Mouse (Mus musculus) forelimb bud, embryonic 11.5 days (tissue): Measurements from ENCODE around the gene Nfe2.
"Not testable (repeated sequence)": the region's sequence is repeated elsewhere in the genome, so short reads cannot be mapped to it uniquely, and the experiment has no call there.

Source experiments
- DNase-seq: peaks from one replicate; pipeline ENCODE4 v3.0.0-alpha.2; 2012; ENCODE audit warnings: low read depth, low spot score

Nfe2 gene

DNA sequence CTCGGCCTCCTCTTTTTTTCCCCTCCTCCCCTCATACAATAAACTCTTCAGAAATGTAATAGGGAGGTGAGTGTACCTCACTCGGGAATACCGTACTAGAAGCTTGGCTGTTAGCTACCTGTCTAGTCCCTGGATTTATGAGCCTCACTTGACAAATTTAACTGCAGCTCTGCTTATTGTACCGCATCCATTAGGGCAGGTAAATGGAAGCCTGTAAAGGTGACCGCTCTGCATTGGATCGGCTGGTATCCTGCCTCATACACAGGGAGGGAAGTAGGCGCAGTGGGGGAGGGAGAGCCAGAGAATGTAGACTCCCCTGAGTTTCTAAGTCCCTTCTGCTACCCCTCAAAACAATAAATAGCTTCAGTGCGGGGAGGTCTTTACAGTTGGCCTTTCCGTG is 32.6 kb upstream of the Nfe2 start:
- DNase-seq, result no peak

- no peak for DNase-seq
Observed at GRCm38 (mm10) chr15:103290417-103290816, 32.2 kb upstream of the Nfe2 start.

DNA sequence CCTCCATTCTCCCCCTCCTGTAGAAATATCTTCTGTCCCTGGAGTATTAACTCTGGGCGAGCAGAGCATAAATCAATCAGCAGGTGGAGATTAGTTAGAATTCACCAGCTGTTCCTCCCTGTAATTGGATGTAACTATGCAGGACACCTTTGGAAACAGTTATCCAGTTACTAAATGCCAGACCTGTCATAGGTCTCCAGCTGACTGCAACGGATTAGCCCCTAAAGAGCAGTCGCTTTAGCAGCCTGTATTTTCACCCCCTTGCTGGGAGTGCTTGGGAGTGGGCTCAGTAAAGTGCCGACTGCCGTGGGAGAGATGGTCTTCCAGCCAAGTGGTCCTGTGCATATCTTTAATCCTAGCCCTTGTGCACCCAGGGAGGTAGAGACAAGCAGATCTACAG is 31.4 kb upstream of the Nfe2 start:
- no peak for DNase-seq

DNA sequence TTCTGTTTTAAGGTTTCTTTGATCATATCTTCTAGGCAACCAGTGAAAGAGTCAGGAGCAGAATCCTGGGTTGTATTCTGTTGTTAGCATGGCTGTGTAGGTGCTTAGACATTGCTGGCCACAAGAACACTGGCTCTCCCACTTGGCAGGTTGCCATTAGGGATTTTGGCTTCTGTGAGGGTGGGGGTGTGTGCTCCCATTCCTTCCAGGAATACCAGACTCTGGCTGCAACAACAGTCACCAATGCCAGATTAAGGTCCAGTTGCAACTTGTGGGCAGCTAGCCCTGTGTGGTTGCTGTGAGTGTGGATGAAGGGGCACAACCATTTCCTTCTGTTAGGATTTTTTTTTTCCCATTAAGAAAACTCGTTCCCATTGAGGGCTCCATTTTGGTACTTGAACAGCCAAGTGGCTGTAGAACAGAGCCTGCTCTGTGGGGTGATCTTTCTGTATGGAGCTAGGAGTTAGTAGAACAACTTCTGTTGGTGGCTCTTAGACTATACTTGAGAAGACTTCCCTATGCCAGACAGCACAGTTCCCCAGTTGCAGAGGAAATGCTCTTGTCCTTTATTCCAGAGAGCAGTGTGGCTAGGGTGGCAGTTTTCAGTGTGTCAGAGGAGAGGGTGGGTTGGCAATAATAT is 27.7 kb upstream of the Nfe2 start:
- DNase-seq, result no peak

GRCm38 (mm10) chr15:103284647-103285046 is 26.4 kb upstream of the Nfe2 start:
- DNase-seq, result no peak

- DNase-seq, result peak; percentile 69
Observed at GRCm38 (mm10) chr15:103284066-103284465, 25.9 kb upstream of the Nfe2 start.

DNA sequence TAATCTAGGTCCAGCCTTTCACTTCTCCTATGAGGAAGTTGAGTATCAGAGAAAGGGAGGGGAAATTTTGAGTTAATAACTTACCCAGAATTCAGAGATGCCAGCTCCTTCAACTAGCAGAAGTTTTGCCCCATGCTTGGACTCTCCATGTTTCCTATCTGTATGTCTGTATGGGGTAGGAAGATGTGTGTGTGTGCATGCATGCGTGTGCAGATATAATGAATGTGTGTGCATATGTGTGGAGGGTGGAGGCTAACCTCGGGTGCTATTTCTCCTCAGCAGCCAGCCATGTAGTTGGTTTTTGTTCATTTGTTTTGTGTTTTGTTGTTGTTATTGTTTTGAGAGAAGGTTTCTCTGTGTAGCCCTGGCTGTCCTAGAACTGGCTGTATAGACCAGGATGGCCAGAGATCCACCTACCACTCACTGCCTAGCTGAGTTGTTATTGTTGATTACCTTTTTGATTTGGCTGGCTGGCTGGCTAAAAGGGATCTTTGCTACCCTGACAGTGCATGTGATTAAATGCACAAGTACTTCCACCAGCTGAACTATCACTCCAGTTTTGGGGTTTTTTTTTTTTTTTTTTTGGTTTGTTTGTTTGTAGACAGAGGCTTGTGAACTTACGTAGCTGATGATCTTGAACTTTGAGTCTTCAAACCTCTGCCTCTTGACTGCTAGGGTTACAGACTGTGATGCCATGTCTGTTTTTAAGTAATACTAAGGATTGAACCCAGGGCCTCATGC is 23.4 kb upstream of the Nfe2 start:
- no peak for DNase-seq

- peak; percentile 56 for DNase-seq
Observed at GRCm38 (mm10) chr15:103280817-103281464, 22.7 kb upstream of the Nfe2 start.

GRCm38 (mm10) chr15:103279750-103280149 is 21.5 kb upstream of the Nfe2 start:
- no peak for DNase-seq

DNA sequence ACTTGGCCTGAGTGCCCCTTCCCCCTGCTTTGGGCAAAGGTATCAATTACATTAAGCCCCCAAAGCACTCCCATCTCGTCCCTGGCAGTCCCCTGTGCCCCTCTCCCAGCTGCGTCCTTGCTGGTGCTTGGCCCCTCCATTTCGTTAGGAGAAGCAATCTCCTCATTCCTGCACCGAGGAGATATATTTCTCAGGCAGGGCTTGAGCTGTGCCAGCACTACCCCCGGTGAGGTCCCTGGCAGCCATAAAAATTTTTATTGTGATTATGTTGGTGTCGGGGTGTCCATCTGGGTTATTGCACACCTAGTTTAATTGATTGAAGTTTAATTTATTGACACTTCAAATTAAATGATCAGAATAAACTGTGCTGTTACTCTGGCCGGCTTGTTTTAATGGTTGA is 19.7 kb upstream of the Nfe2 start:
- DNase-seq, result no peak

DNA sequence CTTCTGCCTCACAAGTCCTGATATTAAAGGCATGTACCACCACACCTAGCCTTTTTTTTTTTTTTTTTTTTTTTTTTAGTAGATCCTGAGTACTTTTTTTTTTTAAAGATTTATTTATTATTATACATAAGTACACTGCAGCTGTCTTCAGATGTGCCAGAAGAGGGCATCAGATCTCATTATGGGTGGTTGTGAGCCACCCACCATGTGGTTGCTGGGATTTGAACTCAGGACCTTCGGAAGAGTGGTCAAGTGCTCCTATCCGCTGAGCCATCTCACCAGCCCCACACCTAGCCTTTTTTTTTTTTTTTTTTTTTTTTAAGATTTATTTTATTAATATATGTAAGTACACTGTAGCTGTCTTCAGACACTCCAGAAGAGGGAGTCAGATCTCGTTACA is 17.7 kb upstream of the Nfe2 start:
- DNase-seq, result not testable (repeated sequence)

GRCm38 (mm10) chr15:103272419-103273279 is 14.4 kb upstream of the Nfe2 start, which contains the start of gene Copz1:
Gene Copz1 (plus strand): TSS chr15:103272714.
- DNase-seq, result peak; percentile 99

GRCm38 (mm10) chr15:103268903-103269302 is 10.7 kb upstream of the Nfe2 start:
- DNase-seq, result no peak

DNA sequence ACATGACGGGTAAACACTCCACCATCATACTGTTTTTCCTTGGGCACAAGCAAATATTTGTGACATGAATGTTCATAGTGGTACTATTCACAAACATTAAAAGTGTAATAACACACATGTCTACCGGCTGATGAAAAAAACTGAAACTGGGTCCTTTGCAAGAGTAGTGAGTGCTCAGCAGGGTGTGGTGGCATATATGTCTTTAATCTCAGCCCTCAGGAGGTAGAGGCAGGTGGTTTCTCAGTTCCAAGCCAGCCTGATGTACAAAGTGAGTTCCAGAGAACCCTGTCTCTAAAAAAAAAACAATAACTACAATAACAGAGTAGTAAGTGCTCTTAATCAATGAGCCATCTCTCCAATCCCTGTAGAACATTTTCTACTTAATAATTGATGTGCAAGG is 6.6 kb upstream of the Nfe2 start:
- DNase-seq, result no peak

GRCm38 (mm10) chr15:103259989-103260388 is 1.8 kb upstream of the Nfe2 start:
- DNase-seq, result no peak

DNA sequence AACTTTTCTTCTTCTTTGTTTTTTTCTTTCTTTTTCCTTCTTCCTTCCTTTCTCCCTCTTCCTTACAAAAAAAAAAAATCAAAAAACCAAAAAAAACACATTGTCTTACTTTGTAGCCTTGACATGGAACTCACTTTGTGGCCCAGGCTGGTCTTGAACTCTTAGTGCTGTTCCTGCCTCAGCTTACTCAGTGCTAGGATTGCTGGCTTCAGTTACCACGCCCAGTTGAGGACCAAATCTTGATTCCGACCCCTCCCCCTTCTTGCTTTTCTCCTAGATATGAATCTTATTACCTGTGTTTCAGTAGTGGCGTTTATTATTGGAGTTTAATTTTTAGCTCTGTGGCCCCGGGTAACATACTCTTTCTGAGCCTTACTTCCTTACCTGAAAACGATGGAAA is 959 bp upstream of the Nfe2 start:
- DNase-seq, result no peak

GRCm38 (mm10) chr15:103256210-103256986 is 1.8 kb downstream of the Nfe2 start:
- no peak for DNase-seq

- no peak for DNase-seq
Observed at GRCm38 (mm10) chr15:103255169-103255568, 3.0 kb downstream of the Nfe2 start.

DNA sequence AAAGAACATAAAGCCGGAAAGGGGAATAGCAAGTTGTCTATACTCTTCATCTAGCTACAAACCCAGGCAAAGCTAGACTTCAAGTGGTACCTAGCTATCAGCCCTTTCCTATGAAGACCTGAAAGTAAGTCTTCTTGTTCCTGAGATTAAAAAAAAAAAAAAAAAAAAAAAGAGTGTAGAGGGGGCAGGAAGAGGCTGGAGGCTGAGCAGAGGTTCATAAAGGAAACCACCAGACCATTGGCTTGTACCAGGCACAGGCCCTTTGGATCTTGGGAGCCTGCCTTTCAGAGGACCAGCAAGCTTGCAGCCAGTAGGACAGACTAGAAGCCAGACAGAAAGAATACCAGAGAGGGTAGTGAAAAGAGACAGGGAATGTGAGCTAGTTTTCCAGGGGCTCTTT is 4.9 kb downstream of the Nfe2 start:
- no peak for DNase-seq

DNA sequence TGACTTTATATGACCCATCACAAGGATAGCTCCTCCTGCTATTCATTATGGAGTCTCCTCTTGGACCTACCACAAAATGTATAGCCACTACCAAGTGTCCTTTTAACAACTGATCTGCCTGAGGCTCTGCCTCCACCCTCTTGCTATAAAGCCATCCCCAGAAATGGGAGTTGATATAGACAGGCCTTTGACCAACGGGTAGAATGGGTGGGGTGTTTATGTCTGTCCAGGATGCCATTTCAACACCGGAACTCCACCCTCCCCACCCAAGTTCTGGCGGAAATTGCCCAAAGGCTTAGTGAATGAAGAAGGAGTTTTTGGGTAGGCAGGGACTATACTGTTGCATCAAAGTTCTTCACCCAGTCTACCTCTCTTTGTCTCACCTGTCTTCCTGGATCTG is 5.5 kb downstream of the Nfe2 start:
- no peak for DNase-seq

DNA sequence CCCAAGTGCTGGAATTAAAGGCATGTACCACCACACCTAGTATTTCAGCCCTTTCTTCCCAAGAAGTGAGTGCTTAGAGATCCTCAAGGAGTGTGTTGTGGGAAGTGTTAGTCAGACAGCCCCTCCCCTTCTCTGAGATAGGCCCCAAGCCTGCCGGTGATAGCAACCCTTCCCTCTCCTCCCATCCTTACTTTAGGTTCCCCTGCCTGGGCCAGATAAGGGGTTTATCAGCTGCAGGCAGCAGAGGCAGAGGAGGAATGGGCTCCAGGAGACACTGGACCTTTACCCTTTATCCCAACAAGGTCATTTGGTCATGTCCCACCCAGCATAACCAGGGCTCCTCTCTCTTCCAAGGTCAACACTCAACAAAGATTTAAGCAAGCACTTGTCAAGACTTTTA is 6.6 kb downstream of the Nfe2 start:
- no peak for DNase-seq
